Mouse (Mus musculus) lung, embryonic 14.5 days (tissue): ENCODE results near the gene Ms4a18. TPM values are rescaled to one million over a fixed set of nuclear protein-coding genes. Genes with fewer than 3 reads are reported as not detected.
A peak's percentile ranks its signal among the peaks of the same experiment; 100 is the strongest.

Experiments used
- ATAC-seq: fragments of 200-750 bp; cut with Nextera tagmentation; 2 replicates; pipeline ENCODE4 v1.8.0; 2017; ENCODE audit warnings: mild to moderate bottlenecking, moderate TSS enrichment, moderate library complexity; ENCODE audit not compliant: insufficient read depth
- DNase-seq: peaks from one replicate; pipeline ENCODE4 v3.0.0-alpha.2; 2015
- H3K27ac ChIP-seq: fragments of 300-500 bp; sonication (generic); 2 replicates; pipeline ENCODE4 v1.5.1; 2014; ENCODE audit warnings: low read depth, mild to moderate bottlenecking, moderate library complexity
- H3K27me3 ChIP-seq: fragments of 300-500 bp; sonication (generic); 2 replicates; pipeline ENCODE4 v1.6.1; 2014; ENCODE audit warnings: low read length, control low read depth; ENCODE audit not compliant: insufficient read depth
- H3K36me3 ChIP-seq: fragments of 300-500 bp; sonication (generic); 2 replicates; pipeline ENCODE4 v1.6.1; 2014; ENCODE audit warnings: control low read depth; ENCODE audit not compliant: insufficient read depth
- H3K4me1 ChIP-seq: fragments of 300-500 bp; sonication (generic); 2 replicates; pipeline ENCODE4 v1.6.1; 2014; ENCODE audit warnings: antibody characterized with exemption, control low read depth; ENCODE audit not compliant: insufficient read depth
- H3K4me2 ChIP-seq: fragments of 300-500 bp; sonication (generic); 2 replicates; pipeline ENCODE4 v1.6.1; 2014; ENCODE audit warnings: mild to moderate bottlenecking
- H3K4me3 ChIP-seq: fragments of 300-500 bp; sonication (generic); 2 replicates; pipeline ENCODE4 v1.5.1; 2014; ENCODE audit warnings: low read depth, low read length
- H3K9ac ChIP-seq: fragments of 300-500 bp; sonication (generic); 2 replicates; pipeline ENCODE4 v1.6.1; 2014
- H3K9me3 ChIP-seq: fragments of 300-500 bp; sonication (generic); 2 replicates; pipeline ENCODE4 v1.6.1; 2016; ENCODE audit warnings: low read depth, low read length, control low read depth
- CTCF ChIP-seq: IDR thresholded peaks from 2 replicates; pipeline ENCODE4 v1.5.1; 2016; ENCODE audit warnings: antibody characterized with exemption, low read depth
- WGBS: fragments of 180-500 bp; shearing (Covaris S2); extraction: QIAGEN DNeasy Blood & Tissue Kit; methylation state at CpG from one replicate; pipeline ENCODE4 v1.1.7; 2014; 5-methylcytosine and 5-hydroxymethylcytosine counted together
- polyA plus RNA-seq: library from polyadenylated mRNA; unstranded; fragments of >200 nt; fragmentation: Nextera tagmentation; extraction: Ambion mirVana; gene quantifications from 2 replicates; pipeline ENCODE4 v1.2.1, GENCODE M21; 2014

The Ms4a18 gene
- polyA plus RNA-seq, 1 experiment from 2014 or later, result not detected

DNA sequence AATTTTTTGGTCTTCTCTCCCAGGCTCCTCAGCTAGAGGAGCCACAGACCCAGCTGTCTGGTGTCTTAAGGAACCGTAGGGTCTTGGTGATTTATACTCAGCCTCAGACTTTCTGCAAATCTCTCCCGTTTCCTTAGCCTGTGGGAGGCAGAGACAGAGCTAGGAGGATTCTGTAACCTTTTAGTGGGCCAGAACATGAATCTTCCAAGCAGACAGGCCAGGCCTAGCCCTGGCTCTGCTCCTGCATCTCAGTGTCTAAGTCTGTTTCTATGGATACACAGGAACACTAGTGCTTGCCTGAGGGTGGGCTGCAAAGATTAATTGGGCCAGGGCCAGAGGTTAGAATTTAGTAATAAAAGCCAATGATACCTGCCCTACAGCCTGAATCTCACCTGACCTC is 44.6 kb downstream of the Ms4a18 start:
- Histone ChIP-seq H3K36me3 (no peaks in the 10 kb centered on the region), H3K4me1 (0 out of 2 replicates have a peak, but pooled peaks cover 9% of the 10 kb centered on the region), H3K9me3 (no peaks in the 10 kb centered on the region; the same call in 1 of the 2 replicates), H3K4me3 (no peak overlapping the region), H3K9ac (no peak overlapping the region), H3K27ac (no peak overlapping the region), H3K27me3 (no peaks in the 10 kb centered on the region), H3K4me2 (no peak overlapping the region)
- WGBS, result 44% methylated on average over 2 of the region's 2 CpGs
- DNase-seq (no peak), ATAC-seq (no peak)
- no peak for TF ChIP-seq CTCF

DNA sequence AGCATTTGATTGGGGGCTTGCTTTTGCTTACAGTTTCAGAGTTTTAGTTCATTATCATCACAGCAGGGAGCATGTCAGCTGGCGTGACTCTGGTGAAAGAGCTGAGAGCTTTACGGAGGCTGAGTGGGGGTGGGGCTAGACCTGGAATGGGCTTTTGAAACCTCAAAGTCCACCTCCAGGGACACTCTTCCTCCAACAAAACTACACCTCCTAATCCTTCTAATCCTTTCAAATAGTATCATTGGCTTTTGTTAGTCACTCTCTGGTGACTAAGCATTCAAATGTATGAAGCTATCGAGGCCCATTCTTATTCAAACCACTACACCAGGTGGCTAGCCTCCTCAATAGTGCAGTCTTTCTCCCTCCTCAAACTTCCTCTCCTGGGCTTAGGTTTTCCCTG is 45.2 kb downstream of the Ms4a18 start:
- ATAC-seq (no peak), DNase-seq (no peak)
- Histone ChIP-seq H3K27me3 (no peaks in the 10 kb centered on the region), H3K4me1 (0 out of 2 replicates have a peak, but pooled peaks cover 9% of the 10 kb centered on the region), H3K9ac (no peak overlapping the region), H3K9me3 (no peaks in the 10 kb centered on the region; the same call in 1 of the 2 replicates), H3K36me3 (no peaks in the 10 kb centered on the region), H3K27ac (no peak overlapping the region), H3K4me2 (no peak overlapping the region), H3K4me3 (no peak overlapping the region)
- 62% methylated on average over 3 of the region's 3 CpGs for WGBS
- TF ChIP-seq CTCF, result no peak

DNA sequence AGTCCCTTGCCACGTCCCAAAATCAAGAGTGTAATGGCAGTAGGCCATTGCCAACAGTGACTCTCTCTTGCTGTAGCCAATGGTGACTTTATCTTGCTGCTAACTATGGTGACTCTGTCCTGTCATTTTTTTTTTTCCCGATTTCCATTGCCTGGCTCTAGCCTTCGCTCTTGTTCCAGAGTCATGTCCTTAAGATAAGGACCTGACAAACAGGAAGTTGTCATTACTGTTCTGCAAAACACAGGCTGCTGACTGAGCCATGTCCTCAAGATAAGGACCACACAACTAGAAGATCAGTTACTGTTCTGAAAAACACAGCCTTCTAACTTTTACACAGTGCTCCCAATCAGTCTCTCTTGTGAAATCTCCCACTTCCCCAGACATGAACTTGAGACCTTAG is 47.4 kb downstream of the Ms4a18 start:
- DNase-seq, result no peak
- H3K9ac ChIP-seq, result no peak overlapping the region
- WGBS, result 43% methylated on average over 3 of the region's 3 CpGs
- no peak for TF ChIP-seq CTCF
- no peaks in the 10 kb centered on the region for H3K27me3 ChIP-seq
- no peak overlapping the region for H3K27ac ChIP-seq
- H3K4me3 ChIP-seq, result no peak overlapping the region
- no peak for ATAC-seq
- H3K36me3 ChIP-seq, result no peaks in the 10 kb centered on the region
- no peak overlapping the region for H3K4me2 ChIP-seq
- 0 out of 2 replicates have a peak, but pooled peaks cover 9% of the 10 kb centered on the region for H3K4me1 ChIP-seq
- H3K9me3 ChIP-seq, result no peaks in the 10 kb centered on the region; the same call in 1 of the 2 replicates

DNA sequence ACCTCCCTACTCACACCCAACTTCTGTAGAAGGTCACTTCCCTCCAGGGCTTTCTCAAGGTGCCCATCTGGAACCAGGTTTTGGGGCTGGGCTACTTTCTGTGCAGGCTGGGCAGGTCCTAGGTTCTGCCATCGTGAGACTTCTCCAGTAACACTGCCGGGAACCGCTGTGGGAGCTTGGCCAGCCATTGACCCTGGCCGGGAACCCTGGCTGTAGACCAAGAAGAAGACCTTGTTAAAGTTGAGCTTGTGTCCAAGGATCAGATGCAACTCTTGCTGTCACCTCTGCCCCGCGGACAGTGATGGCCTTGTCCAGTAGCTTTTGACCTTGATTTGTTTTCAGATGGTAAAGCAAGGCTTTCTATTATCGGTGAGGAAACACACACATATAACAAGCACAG is 49.3 kb downstream of the Ms4a18 start:
- TF ChIP-seq CTCF, result no peak
- H3K9me3 ChIP-seq, result no peaks in the 10 kb centered on the region; the same call in 1 of the 2 replicates
- DNase-seq (no peak), ATAC-seq (no peak)
- no peak overlapping the region for H3K4me3 ChIP-seq
- H3K9ac ChIP-seq, result no peak overlapping the region
- no peaks in the 10 kb centered on the region for H3K36me3 ChIP-seq
- no peak overlapping the region for H3K27ac ChIP-seq
- H3K27me3 ChIP-seq, result no peaks in the 10 kb centered on the region
- no peaks in the 10 kb centered on the region for H3K4me1 ChIP-seq
- H3K4me2 ChIP-seq, result no peak overlapping the region
- 86% methylated on average over 7 of the region's 7 CpGs for WGBS

DNA sequence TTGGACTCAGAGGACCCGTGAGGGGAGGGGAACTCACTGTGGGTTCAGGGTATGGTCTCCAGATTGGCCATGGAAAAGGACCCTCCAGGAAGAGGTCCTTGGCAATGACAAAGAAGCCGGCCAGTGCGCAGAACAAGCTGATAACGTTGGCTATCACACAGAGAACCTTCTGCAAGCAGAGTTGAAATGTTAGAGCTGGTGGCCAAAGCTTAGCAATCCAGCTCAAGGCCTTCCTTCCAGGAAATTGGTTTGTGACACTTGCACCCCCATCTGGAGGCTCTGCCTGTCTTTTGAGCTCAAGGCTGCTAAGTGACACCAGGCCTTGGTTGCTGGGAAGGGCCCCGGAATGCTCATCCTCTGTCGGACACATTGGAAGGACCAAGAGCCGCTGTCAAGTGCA is 52.1 kb downstream of the Ms4a18 start:
- Histone ChIP-seq H3K4me3 (no peak overlapping the region), H3K36me3 (no peaks in the 10 kb centered on the region), H3K9me3 (no peaks in the 10 kb centered on the region), H3K27ac (no peak overlapping the region), H3K4me1 (no peaks in the 10 kb centered on the region), H3K9ac (no peak overlapping the region), H3K27me3 (no peaks in the 10 kb centered on the region), H3K4me2 (no peak overlapping the region)
- ATAC-seq (no peak), DNase-seq (no peak)
- 83% methylated on average over 7 of the region's 7 CpGs for WGBS
- TF ChIP-seq CTCF, result no peak

DNA sequence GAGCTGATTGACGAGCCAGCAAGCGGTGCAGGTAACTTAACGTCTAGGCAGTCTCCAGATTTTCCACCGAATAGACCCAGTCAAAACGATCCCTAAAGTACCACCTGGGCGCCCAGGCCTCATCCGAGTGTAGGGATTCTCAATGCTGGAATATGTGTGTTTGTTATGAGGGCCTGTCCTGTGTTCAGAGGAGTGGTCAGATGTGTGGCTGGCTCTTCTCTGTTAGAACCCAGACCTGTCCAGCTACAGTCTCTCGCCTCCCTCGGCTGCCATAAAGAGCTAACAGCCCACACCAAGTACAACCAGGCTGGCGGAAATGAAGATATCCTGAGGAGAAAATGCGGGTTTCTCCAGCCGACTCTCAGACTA is 57.9 kb downstream of the Ms4a18 start:
- no peaks in the 10 kb centered on the region for H3K27me3 ChIP-seq
- ATAC-seq (0 out of 2 replicates have a peak, but pooled peaks have one; percentile 28), DNase-seq (no peak)
- H3K4me3 ChIP-seq, result no peak overlapping the region
- no peaks in the 10 kb centered on the region for H3K36me3 ChIP-seq
- no peak overlapping the region for H3K27ac ChIP-seq
- TF ChIP-seq CTCF, result no peak
- no peak overlapping the region for H3K4me2 ChIP-seq
- 35% methylated on average over 12 of the region's 12 CpGs for WGBS
- H3K9ac ChIP-seq, result no peak overlapping the region
- H3K9me3 ChIP-seq, result no peaks in the 10 kb centered on the region
- no peaks in the 10 kb centered on the region for H3K4me1 ChIP-seq

DNA sequence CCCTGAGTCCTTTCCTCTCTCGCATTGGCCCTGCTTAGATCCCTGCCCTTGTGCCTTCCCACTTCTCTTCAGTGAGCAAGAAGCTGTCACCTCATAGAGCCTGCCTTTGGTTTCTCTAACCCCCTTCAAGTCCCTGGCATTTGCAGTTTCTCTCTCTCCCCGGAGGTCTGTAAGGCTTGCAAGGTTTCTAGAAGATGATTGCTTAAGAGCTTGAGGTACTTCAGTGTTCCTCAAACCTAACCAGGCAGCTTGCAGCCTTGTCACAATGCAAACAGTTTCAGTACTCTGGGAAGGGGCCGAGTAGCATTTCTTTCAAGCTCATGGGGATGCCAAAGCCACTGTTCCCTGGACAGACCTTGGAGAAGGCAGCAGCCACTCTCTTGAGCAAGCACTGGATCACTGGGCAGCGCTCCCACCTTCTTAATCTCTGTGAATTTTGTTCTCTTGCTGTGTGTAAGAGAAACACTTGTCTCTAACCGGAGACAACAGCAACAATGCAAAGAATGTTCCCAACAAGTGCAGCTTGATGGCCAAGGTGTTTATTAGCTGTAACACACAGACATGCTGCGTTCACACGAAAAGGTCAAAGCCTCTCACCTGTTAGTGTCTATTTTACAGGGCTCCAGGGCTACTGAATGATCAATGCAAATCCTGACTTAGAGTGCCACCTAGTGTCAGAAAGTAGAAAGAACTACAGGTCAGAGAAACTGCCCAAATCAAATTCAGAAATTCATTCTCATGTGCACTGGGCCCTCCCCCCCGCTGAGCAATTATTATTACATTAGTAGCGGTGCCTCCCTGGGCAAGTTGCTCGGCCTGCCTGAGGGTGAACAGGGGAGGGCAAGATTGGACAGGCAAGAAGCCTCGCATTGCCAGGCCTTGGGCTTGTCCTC is 58.5 kb downstream of the Ms4a18 start:
- H3K9ac ChIP-seq, result no peak overlapping the region
- H3K27ac ChIP-seq, result no peak overlapping the region
- 19% methylated on average over 11 of the region's 11 CpGs for WGBS

More for the DNA sequence above, 58.5 kb downstream of the Ms4a18 start:
- no peak overlapping the region for H3K4me2 ChIP-seq
- H3K4me1 ChIP-seq, result no peaks in the 10 kb centered on the region
- ATAC-seq (peak; percentile 66), DNase-seq (peak; percentile 91)
- no peaks in the 10 kb centered on the region for H3K9me3 ChIP-seq
- H3K36me3 ChIP-seq, result no peaks in the 10 kb centered on the region
- TF ChIP-seq CTCF, result peak; percentile 80
- H3K4me3 ChIP-seq, result no peak overlapping the region
- no peaks in the 10 kb centered on the region for H3K27me3 ChIP-seq
